Mouse (Mus musculus) spleen, adult 18-20 months (tissue): ENCODE results near the gene Emc9.

Source experiments
- DNase-seq, 2 experiments: peaks; one replicate each; pipeline ENCODE4 v3.0.0; 2022; ENCODE audit warnings: mixed read lengths in 2 of 2

Gene Emc9

DNA sequence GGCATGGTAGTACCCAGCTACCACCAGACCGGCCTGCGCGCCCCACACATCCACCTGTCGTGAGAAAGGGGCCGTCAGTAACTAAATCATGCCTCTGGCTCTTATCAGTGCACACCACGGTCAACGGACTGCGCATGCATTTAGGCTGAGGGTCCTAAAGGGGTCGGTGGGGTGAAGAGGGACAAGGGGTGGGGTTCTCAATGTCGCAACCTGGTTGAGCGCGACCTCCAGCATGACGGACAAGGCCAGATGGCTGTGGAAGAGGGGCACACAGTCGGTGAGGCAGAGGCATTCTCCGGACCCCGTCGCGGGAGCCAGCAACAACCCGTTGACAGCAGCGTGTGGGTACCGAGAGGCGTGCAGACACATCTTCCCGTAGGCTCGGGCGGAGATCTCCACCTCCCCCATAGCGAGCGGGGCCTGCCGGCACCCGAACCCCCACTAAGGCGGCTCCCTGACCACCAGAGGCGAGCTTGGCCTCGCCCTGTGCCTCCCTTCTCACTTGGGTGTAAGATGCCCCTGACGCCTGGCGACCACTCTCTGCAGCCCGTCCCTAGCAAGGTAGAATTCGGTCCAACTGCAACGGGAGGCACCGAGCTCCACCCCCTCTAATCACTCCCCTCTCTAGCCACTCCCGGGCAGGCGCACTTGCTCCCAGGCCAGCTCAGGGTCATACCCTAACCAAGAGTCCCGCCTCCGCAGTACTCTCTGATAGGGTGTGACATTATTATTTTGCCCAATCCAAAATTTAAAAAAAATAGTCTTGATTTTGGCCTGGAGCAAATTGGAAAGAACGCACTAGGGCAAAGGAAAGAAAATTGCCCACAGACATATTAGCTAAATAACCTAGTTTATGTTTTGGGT is at the start of gene Emc9:
Gene Emc9, minus strand, starts transcription at position 601 of the 864 bp plus-strand sequence.
- DNase-seq, result peak; percentile 69 to 73

DNA sequence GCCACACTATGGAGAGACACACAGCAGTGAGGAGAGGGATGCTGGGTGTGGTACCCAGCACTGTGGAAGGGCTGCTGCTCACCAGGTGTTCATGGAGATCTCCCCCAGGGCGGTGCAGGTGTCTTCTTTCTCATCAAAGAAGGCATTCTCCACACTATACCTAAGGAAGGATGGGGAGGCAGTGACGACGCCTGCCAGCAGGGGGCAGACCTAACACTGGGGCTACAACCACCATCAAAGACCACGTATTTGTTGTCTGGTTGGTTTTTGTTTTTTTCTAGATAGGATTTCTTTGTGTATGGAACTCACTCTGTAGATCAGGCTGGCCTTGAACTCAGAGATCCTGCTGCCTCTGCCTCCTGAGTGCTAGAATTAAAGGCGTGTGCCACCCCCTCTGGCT is 44.2 kb upstream of the Emc9 start:
- peak; percentile 50 to 76 for DNase-seq

DNA sequence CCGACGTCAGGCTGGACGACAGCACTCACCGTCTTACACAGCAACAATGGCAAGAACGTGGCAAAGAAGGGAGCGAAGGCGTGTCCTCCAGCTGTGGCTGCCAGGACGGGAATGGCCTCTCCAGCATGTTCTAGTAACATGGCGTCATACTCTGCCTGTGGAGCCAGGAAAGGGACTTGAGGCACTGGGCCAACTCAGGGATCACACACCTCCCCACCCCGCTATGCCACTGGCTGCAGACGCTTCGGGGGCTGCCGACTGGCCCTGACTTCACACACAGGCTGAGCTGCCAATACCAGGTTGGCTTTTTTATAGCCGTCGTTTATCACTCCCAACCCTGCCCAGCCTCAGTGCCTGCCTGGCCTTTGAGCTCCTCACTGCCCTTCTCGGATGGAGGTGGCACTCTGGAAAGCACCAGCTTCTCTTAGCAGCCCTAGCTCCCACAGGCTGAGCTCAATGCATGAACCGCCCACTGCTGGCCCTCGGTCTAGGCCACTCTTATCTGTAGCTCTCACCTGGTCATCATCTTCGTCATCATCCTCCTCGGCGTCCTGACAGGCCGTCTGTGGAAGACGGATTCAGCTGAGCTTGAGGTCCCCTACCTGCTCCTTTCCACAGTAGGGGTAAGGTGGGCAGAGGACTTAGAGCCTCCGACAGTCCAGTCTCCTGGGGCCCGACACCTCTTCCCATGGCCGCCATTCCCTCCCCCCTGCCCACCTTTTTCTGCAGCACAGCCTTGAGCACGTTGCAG is 43.1 kb upstream of the Emc9 start:
- DNase-seq, result no peak

- no peak for DNase-seq
Observed at GRCm38 (mm10) chr14:55618486-55619195, 33.5 kb upstream of the Emc9 start.

- no peak for DNase-seq
Observed at GRCm38 (mm10) chr14:55617822-55618221, 32.7 kb upstream of the Emc9 start, which contains the start of gene Rec8. Gene Rec8, plus strand, starts transcription at chr14:55618037.

DNA sequence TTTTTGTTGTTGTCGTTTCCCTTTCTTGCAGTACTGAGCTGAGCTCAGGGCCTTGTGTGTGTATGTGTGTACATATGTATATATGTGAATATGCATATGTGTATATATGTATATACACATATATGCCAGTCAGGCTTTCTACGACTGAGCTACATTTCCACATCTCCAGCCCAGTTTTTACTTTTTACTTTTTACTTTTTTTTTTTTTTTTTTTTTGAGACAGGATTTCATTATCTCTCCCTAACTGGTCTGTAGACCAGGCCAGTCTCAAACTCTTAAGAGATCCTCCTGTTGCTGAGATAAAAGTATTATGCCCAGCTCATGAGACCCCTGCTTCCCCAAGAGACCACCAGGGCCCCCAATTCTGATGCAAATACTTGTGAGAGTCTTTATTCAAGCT is 31.7 kb upstream of the Emc9 start:
- DNase-seq, result no peak

GRCm38 (mm10) chr14:55615876-55616275 is 30.8 kb upstream of the Emc9 start:
- DNase-seq, result no peak

DNA sequence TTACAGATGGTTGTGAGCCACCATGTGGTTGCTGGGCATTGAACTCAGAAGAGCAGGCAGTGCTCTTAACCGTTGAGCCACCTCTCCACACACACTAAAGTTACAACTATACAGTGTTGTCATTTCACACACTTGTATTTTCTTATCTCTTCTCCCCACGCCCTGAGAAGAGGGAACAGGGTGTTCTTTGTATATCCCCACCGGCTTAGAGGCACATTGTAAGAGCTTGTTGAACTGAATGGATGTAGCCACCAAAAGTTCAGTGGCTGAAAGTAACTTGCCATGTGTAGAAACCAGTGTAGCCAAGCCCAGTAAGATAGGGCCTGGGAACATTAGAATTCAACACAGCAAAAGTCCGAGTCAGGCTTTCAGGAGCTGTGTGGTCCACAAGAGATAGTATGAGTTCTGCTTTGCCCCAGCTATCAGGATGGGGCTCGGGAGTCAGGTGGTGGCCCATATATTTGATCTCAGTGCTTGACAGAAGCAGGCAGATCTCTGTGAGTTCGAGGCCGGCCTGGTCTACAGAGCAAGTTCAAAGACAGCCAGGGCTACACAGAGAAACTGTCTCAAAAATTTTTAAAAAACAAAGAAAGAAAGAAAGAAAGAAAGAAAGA is 29.6 kb upstream of the Emc9 start:
- DNase-seq, result no peak

DNA sequence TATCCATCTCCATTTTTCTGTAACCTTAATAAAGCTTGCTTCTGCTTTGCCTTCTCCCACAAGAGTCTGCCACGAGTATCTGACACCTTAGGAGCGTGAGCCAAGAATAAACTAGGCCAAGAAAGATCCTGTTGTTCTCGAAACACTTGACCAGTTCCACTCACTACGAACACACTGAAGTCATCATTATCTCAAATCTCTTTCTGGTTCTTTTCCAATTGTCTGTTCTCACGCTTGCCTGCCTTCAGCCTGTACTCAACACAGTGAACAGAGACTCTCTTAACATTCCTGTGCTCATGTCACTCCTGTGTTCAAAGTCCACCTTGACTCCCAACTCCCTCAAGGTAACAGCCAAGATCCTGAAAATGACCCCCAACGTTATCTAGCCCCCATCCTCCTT is 28.2 kb upstream of the Emc9 start:
- DNase-seq, result no peak

GRCm38 (mm10) chr14:55608339-55608738 is 23.2 kb upstream of the Emc9 start:
- DNase-seq, result no peak

GRCm38 (mm10) chr14:55605743-55606459 is 20.8 kb upstream of the Emc9 start:
- no peak for DNase-seq

GRCm38 (mm10) chr14:55604823-55605222 is 19.7 kb upstream of the Emc9 start:
- no peak for DNase-seq

DNA sequence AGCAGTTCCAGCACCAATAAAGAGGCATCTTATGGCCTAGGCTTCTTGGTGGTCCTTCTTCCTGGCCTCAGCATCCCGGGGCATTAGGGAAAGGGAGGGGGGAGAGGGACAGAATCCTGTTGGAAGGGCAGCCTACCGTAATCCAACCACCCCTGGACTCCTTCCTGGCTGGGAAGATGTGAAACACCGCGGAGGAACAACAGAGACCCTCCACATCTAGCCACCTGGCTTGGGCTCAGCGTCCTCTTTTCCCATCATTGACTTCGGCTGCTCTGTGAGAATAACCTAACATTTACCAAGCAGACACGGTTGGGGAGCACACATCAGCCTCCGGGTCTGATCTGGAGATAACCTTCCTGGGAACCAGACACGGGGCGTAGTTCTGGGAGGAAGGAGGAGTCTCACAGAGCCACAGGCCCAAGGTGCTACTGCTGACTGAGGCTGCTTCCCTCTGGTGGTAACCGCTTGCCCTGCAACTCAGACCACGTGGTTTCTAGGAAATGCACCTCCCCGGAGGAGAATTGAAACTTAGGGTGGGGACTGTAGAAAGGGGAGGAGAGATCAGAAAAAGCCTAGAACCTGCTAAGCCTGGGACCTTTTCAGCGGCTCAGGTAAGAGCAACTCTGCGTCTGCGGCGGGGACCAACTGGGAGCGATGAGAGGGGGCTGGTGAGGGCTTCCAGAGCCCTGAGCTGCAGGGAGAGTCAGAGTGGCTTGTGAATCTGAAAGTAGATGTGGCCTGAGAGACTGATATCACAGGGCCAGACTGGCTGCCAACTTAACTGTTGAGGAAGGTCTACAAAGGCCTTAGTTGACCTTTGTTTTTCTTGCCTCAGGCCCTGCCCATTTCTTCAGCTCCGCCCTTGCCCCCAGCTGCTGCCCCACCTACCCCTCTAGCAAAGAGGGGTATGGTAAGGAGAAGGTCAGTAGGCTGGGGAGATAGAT is 18.8 kb upstream of the Emc9 start:
- DNase-seq, result peak; percentile 89 to 93

DNA sequence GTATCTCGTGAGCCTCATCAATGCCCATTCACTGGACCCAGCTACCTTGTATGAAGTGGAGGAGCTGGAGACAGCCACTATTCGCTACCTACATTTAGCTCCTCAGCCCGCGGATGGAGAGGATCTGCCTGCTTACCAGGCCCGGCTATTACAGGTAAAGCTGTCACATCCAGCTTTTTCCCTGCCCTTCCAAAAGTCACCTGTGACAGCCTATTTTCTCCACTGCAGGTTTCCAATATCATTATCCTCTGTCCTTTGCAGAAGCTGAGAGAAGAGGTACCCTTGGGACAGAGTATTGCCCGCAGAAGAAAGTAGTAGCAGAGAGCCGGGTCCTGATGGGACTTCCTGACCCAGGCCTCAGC is 18.1 kb upstream of the Emc9 start, which contains the start of gene Irf9:
Gene Irf9, plus strand, starts transcription at position 301 of the 362 bp plus-strand sequence.
- no peak for DNase-seq

GRCm38 (mm10) chr14:55598521-55599390 is 13.7 kb upstream of the Emc9 start:
- DNase-seq, result no peak

- no peak for DNase-seq
Observed at GRCm38 (mm10) chr14:55596036-55596690, 11.1 kb upstream of the Emc9 start.

- DNase-seq, result no peak
Observed at GRCm38 (mm10) chr14:55592226-55592625, 7.1 kb upstream of the Emc9 start.

DNA sequence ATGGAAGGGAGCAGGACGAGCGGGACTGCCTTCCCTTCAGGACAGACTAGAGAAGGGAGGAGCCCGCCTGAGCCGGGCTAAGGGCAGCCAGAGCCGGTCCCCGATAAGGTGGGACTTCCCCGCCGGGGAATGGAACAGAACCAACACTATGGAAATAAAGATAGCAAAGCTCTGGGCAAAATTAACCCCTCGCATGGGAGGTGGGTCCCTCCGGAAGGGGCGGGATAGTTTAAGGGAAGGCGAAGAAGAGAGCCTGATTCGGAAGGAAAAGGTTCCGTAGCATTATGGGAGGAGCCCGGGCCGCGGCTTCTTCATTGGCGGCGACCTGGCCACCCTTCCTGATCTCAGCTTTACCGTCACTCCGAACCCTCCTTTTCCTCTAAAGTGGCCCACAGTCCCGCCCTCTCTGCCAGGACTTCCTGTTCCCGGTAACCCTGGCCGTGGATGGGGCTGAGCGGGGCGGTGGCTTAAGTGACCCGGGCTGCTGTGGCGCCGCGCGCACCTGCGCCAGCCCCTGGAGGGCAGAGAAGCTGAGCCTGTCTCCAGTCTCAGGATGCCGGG is 6.3 kb upstream of the Emc9 start, which contains the start of gene Rnf31:
Gene Rnf31, plus strand, starts transcription at position 378 of the 561 bp plus-strand sequence.
- peak; percentile 82 to 89 for DNase-seq
